12 mouse cellular contexts compared by ENCODE assay signal in the genomic region with DNA sequence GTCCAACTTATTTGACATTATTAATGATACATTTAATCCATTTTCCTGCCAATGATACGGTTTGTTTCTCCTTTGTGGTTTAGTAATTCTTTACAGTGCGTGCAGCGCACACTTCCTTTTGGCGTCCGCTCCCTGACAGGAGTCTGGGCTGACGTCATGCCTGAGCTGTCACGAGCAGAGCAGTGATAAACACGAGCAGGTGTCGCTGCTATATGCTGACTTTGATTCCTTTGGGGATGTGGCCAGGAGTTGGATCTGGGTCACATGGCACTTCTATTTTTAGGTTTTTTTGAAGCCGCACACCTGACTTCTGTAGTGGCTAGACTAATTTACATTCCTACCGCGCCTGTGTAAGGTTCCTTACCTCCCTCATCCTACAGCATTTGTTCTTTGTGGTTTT. TPM values are rescaled to one million over a fixed set of nuclear protein-coding genes. Genes with fewer than 3 reads are reported as not detected.
DNase-seq lines count a peak whose midpoint lies in the region; ATAC-seq and TF ChIP-seq lines count a peak whose summit lies in the region.
"Had no signal": no experiment of that assay in that cellular context is flagged by ENCODE, and none has a peak within 500 bp of the region (broad histone marks: within the 10 kb centered on the region; RNA-seq: fewer than 3 reads in every experiment).

No protein-coding gene starts in this region.

- no peaks in the 10 kb centered on the region for H3K9me3 ChIP-seq in heart, embryonic 14.5 days (ENCODE audit: control insufficient read depth, low read length)
- no peaks in the 10 kb centered on the region for H3K9me3 ChIP-seq in heart, embryonic 11.5 days (replicated peaks; ENCODE audit: control insufficient read depth, low read length)
- H3K9me3 ChIP-seq in midbrain, embryonic 15.5 days, result no peaks in the 10 kb centered on the region
- no peaks in the 10 kb centered on the region for H3K9me3 ChIP-seq in midbrain, embryonic 13.5 days
- H3K9me3 ChIP-seq in heart, postnatal 0 days (replicated peaks; ENCODE audit: control insufficient read depth, low read length), result no peaks in the 10 kb centered on the region
- no peaks in the 10 kb centered on the region for H3K9me3 ChIP-seq in lung, postnatal 0 days (ENCODE audit: low read length)
- H3K9me3 ChIP-seq: heart, embryonic 15.5 days had no signal

- H3K27me3 ChIP-seq in heart, embryonic 14.5 days (ENCODE audit: control insufficient read depth, insufficient read depth, low read length), result no peaks in the 10 kb centered on the region
- H3K27me3 ChIP-seq in heart, embryonic 11.5 days (ENCODE audit: control insufficient read depth, insufficient read depth, low read length), result no peaks in the 10 kb centered on the region; the same call in 1 of the 2 replicates
- no peaks in the 10 kb centered on the region for H3K27me3 ChIP-seq in midbrain, embryonic 15.5 days (replicated peaks)
- H3K27me3 ChIP-seq in midbrain, embryonic 13.5 days, result no peaks in the 10 kb centered on the region
- no peaks in the 10 kb centered on the region for H3K27me3 ChIP-seq in heart, postnatal 0 days (ENCODE audit: control insufficient read depth, insufficient read depth, low read length)
- H3K27me3 ChIP-seq in lung, postnatal 0 days (replicated peaks; ENCODE audit: insufficient read depth, low read length), result no peaks in the 10 kb centered on the region
- H3K27me3 ChIP-seq: heart, embryonic 15.5 days had no signal

- no peak for TF ChIP-seq EP300 in heart, postnatal 0 days (IDR thresholded peaks at IDR 0.05; ENCODE audit: low read depth)
- TF ChIP-seq EP300 in lung, postnatal 0 days (IDR thresholded peaks at IDR 0.05), result no peak

- H3K4me1 ChIP-seq in heart, embryonic 14.5 days (ENCODE audit: control insufficient read depth in 2 of 2, insufficient read depth in 2 of 2, low read length in 2 of 2), result peaks cover 0 to 3% of the 10 kb centered on the region in 2 experiments; a peak in 2 of 4 replicates
- H3K4me1 ChIP-seq in heart, embryonic 11.5 days (ENCODE audit: control insufficient read depth, insufficient read depth, low read length), result no peaks in the 10 kb centered on the region
- peaks cover 10% of the 10 kb centered on the region; the same call in 1 of the 2 replicates for H3K4me1 ChIP-seq in midbrain, embryonic 15.5 days
- peaks cover 14% of the 10 kb centered on the region for H3K4me1 ChIP-seq in midbrain, embryonic 13.5 days (replicated peaks)
- no peaks in the 10 kb centered on the region for H3K4me1 ChIP-seq in heart, postnatal 0 days (ENCODE audit: control insufficient read depth, insufficient read depth)
- H3K4me1 ChIP-seq in lung, postnatal 0 days (ENCODE audit: insufficient read depth, low read depth, low read length), result no peaks in the 10 kb centered on the region

- no peaks in the 10 kb centered on the region for H3K36me3 ChIP-seq in heart, embryonic 14.5 days (ENCODE audit: control insufficient read depth, insufficient read depth, low read length)
- H3K36me3 ChIP-seq in heart, embryonic 11.5 days (ENCODE audit: control insufficient read depth, insufficient read depth, low read length), result no peaks in the 10 kb centered on the region
- H3K36me3 ChIP-seq in midbrain, embryonic 15.5 days (replicated peaks), result no peaks in the 10 kb centered on the region
- H3K36me3 ChIP-seq in midbrain, embryonic 13.5 days, result no peaks in the 10 kb centered on the region
- no peaks in the 10 kb centered on the region for H3K36me3 ChIP-seq in heart, postnatal 0 days (replicated peaks; ENCODE audit: control insufficient read depth, insufficient read depth, low read length)
- no peaks in the 10 kb centered on the region for H3K36me3 ChIP-seq in lung, postnatal 0 days (ENCODE audit: insufficient read depth, low read length)
- H3K36me3 ChIP-seq: heart, embryonic 15.5 days had no signal

- WGBS in heart, embryonic 14.5 days, result 59% methylated on average over 12 of the region's 12 CpGs
- WGBS in heart, embryonic 11.5 days (ENCODE audit: insufficient replicate concordance), result 72% methylated on average over 12 of the region's 12 CpGs
- 71% methylated on average over 12 of the region's 12 CpGs for WGBS in midbrain, embryonic 15.5 days
- WGBS in midbrain, embryonic 13.5 days, result 75% methylated on average over 12 of the region's 12 CpGs
- 46% methylated on average over 12 of the region's 12 CpGs for WGBS in heart, postnatal 0 days
- 62% methylated on average over 12 of the region's 12 CpGs for WGBS in lung, postnatal 0 days

- peak; percentile 11 for DNase-seq in heart, postnatal 0 days (ENCODE audit: low spot score)
- peak; percentile 36 for DNase-seq in mesoderm, embryonic 11.5 days (ENCODE audit: low read depth, low spot score)
- no peak for DNase-seq in gastrocnemius, postnatal 25 days
- DNase-seq in lung, postnatal 0 days (ENCODE audit: low spot score), result no peak
- DNase-seq: lung, postnatal 14 days had no signal

- H3K4me2 ChIP-seq in heart, embryonic 14.5 days (ENCODE audit: low read length), result peak overlapping the region; percentile 27; the same call in 1 of the 2 replicates
- no peak overlapping the region for H3K4me2 ChIP-seq in heart, embryonic 11.5 days
- no peak overlapping the region for H3K4me2 ChIP-seq in midbrain, embryonic 15.5 days
- H3K4me2 ChIP-seq in midbrain, embryonic 13.5 days (replicated peaks), result no peak overlapping the region
- H3K4me2 ChIP-seq in heart, postnatal 0 days (ENCODE audit: low read depth, low read length), result no peak overlapping the region
- H3K4me2 ChIP-seq in lung, postnatal 0 days (replicated peaks; ENCODE audit: low read depth, low read length), result no peak overlapping the region
- H3K4me2 ChIP-seq: heart, embryonic 15.5 days had no signal

- no peak for ATAC-seq in heart, embryonic 14.5 days (ENCODE audit: insufficient number of reproducible peaks, insufficient read depth, low FRiP score, low read depth)
- no peak for ATAC-seq in heart, embryonic 11.5 days (replicated peaks; ENCODE audit: insufficient number of reproducible peaks, low FRiP score, low TSS enrichment)
- peak; percentile 27; the same call in 1 of the 2 replicates for ATAC-seq in midbrain, embryonic 15.5 days (replicated peaks)
- no peak for ATAC-seq in midbrain, embryonic 13.5 days
- ATAC-seq in heart, postnatal 0 days (ENCODE audit: insufficient read depth, low read depth), result peak; percentile 74
- ATAC-seq in lung, postnatal 0 days, result no peak

- no peak for TF ChIP-seq CTCF in heart, postnatal 0 days (IDR thresholded peaks at IDR 0.05; ENCODE audit: low read depth)
- no peak for TF ChIP-seq CTCF in lung, postnatal 0 days (IDR thresholded peaks at IDR 0.05)

- no peak overlapping the region for H3K4me3 ChIP-seq in heart, embryonic 14.5 days (ENCODE audit: control insufficient read depth in 1 of 2, insufficient read depth in 1 of 2, low read depth in 1 of 2, low read length in 2 of 2)
- H3K4me3 ChIP-seq in heart, embryonic 11.5 days (ENCODE audit: low read depth, low read length), result no peak overlapping the region
- H3K4me3 ChIP-seq in midbrain, embryonic 15.5 days, result no peak overlapping the region
- no peak overlapping the region for H3K4me3 ChIP-seq in midbrain, embryonic 13.5 days (replicated peaks)
- H3K4me3 ChIP-seq in heart, postnatal 0 days (ENCODE audit: low read depth, low read length), result no peak overlapping the region
- H3K4me3 ChIP-seq in lung, postnatal 0 days (ENCODE audit: low read depth, low read length), result no peak overlapping the region
- H3K4me3 ChIP-seq: heart, embryonic 15.5 days; left cerebral cortex, adult 2 months had no signal

- no peak overlapping the region for H3K27ac ChIP-seq in heart, embryonic 14.5 days (replicated peaks in 1 of 2; ENCODE audit: control insufficient read depth in 1 of 2, insufficient read depth in 1 of 2, low read depth in 2 of 2, low read length in 2 of 2)
- no peak overlapping the region for H3K27ac ChIP-seq in heart, embryonic 11.5 days (ENCODE audit: low read depth, low read length)
- no peak overlapping the region for H3K27ac ChIP-seq in midbrain, embryonic 15.5 days
- H3K27ac ChIP-seq in midbrain, embryonic 13.5 days, result no peak overlapping the region
- no peak overlapping the region for H3K27ac ChIP-seq in heart, postnatal 0 days (ENCODE audit: low read depth)
- H3K27ac ChIP-seq in lung, postnatal 0 days (ENCODE audit: low read length), result no peak overlapping the region
- H3K27ac ChIP-seq: heart, embryonic 15.5 days; left cerebral cortex, adult 2 months had no signal

- H3K9ac ChIP-seq in heart, embryonic 14.5 days (ENCODE audit: low read length), result no peak overlapping the region
- no peak overlapping the region for H3K9ac ChIP-seq in heart, embryonic 11.5 days (ENCODE audit: low read depth, low read length)
- H3K9ac ChIP-seq in midbrain, embryonic 15.5 days, result no peak overlapping the region
- H3K9ac ChIP-seq in midbrain, embryonic 13.5 days (replicated peaks), result no peak overlapping the region
- no peak overlapping the region for H3K9ac ChIP-seq in heart, postnatal 0 days (replicated peaks; ENCODE audit: low read depth, low read length)
- H3K9ac ChIP-seq in lung, postnatal 0 days (replicated peaks; ENCODE audit: low read depth), result no peak overlapping the region
- H3K9ac ChIP-seq: heart, embryonic 15.5 days had no signal

RNA-seq across cellular contexts. Expression of a gene that starts 17.2 kb away (rescaled TPM):
- 0.93 and 1.3 TPM in 2 replicates for polyA plus RNA-seq in heart, embryonic 14.5 days (2014; fragmentation: Nextera tagmentation; extraction: Ambion mirVana)
- polyA plus RNA-seq in heart, embryonic 11.5 days (2014; fragmentation: Nextera tagmentation; extraction: Ambion mirVana), result 0.58 and 0.90 TPM in 2 replicates
- polyA plus RNA-seq in midbrain, embryonic 15.5 days (2015; fragmentation: Nextera tagmentation; extraction: Ambion mirVana), result 29.1 and 31.7 TPM in 2 replicates
- 15.2 and 17.3 TPM in 2 replicates for polyA plus RNA-seq in midbrain, embryonic 13.5 days (2015; fragmentation: Nextera tagmentation; extraction: Ambion mirVana)
- 0.08 and 0.27 TPM in 2 replicates for total RNA-seq in heart, postnatal 0 days (2014; rRNA removed; ENCODE audit: low replicate concordance)
- polyA plus RNA-seq in heart, postnatal 0 days (2015; fragmentation: Nextera tagmentation; extraction: Ambion mirVana), result 0.36 and 0.44 TPM in 2 replicates
- under 1 TPM in 1 of 2 experiments, not detected in 1; 0.08 TPM for total RNA-seq in gastrocnemius, postnatal 25 days (2021)
- polyA plus RNA-seq in lung, postnatal 0 days (2015; fragmentation: Nextera tagmentation; extraction: Ambion mirVana), result 0.05 TPM in 1 of 2 replicates, not detected in the other

RNA-seq across cellular contexts. Expression of a gene that starts 35.6 kb away (rescaled TPM):
- 11.1 and 13.4 TPM in 2 replicates for polyA plus RNA-seq in heart, embryonic 14.5 days (2014; fragmentation: Nextera tagmentation; extraction: Ambion mirVana)
- 1.8 and 2.3 TPM in 2 replicates for polyA plus RNA-seq in heart, embryonic 11.5 days (2014; fragmentation: Nextera tagmentation; extraction: Ambion mirVana)
- polyA plus RNA-seq in midbrain, embryonic 15.5 days (2015; fragmentation: Nextera tagmentation; extraction: Ambion mirVana), result 0.24 and 0.27 TPM in 2 replicates
- 0.16 TPM in 1 of 2 replicates, not detected in the other for polyA plus RNA-seq in midbrain, embryonic 13.5 days (2015; fragmentation: Nextera tagmentation; extraction: Ambion mirVana)
- 19.6 and 31.8 TPM in 2 replicates for total RNA-seq in heart, postnatal 0 days (2014; rRNA removed; ENCODE audit: low replicate concordance)
- polyA plus RNA-seq in heart, postnatal 0 days (2015; fragmentation: Nextera tagmentation; extraction: Ambion mirVana), result 15.9 and 17.4 TPM in 2 replicates
- total RNA-seq in gastrocnemius, postnatal 25 days (2021), result 10 to 100 TPM in 1 of 2 experiments, 1 to 10 TPM in 1; 2.9 to 17.6 TPM
- polyA plus RNA-seq in lung, postnatal 0 days (2015; fragmentation: Nextera tagmentation; extraction: Ambion mirVana), result 5.7 and 5.8 TPM in 2 replicates
- polyA plus RNA-seq: stomach, embryonic 14.5 days had no signal

Comparison
In these comparisons a context has a peak if more than half of its experiments do, and no peak if none do; other contexts are left out.
1. ATAC-seq: peak in midbrain, embryonic 15.5 days (single experiment) and heart, postnatal 0 days (single experiment); none in heart, embryonic 14.5 days (single experiment), heart, embryonic 11.5 days (single experiment), midbrain, embryonic 13.5 days (single experiment) and lung, postnatal 0 days (single experiment).
2. DNase-seq: peak in heart, postnatal 0 days (single experiment) and mesoderm, embryonic 11.5 days (single experiment); none in gastrocnemius, postnatal 25 days (single experiment) and lung, postnatal 0 days (single experiment).